Mouse (Mus musculus) right cerebral cortex, postnatal 36 days (tissue): Measurements from ENCODE around the gene Atp6v0e.

Experiments
- DNase-seq, 2 experiments: peaks; one replicate each; pipeline ENCODE4 v3.0.0; 2022; ENCODE audit warnings: low spot score in 2 of 2, mixed read lengths in 1 of 2

Gene Atp6v0e

DNA sequence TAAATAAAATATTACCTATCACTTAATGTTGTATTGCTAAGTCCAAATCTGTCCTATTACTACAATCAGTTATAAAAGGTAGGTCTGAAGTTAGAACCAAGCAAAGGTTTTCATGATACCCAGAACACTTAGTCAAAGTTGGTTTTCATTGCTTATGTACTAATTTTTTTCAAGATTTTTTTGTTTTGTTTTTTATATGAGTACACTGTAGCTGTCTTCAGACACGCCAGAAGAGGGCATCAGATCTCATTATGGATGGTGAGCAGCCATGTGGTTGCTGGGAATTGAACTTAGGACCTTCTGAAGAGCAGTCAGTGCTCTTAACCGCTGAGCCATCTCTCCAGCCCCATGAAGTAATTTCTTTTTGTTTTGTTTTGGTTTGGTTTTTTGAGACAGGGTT, 54.8 kb downstream of the Atp6v0e start:
- no peak for DNase-seq

DNA sequence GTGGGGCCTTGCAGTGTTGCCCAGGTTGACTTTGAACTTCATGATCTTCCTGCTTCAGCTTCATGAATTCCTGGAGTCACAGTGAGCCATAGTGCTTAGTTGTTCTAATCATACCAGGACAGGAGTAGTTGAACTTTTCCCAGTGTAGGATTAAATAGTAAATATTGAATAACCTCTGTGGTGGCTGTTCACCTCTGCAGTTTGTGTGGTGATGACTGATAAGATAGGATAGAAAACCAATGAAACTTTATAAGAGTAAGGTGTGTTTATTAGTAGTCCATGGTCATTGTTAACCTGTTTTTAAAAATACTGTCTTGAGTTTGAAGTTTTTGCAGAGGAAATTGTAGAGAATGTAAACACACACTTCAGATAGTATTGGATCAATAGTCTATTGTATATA, 56.4 kb downstream of the Atp6v0e start:
- DNase-seq = no peak

DNA sequence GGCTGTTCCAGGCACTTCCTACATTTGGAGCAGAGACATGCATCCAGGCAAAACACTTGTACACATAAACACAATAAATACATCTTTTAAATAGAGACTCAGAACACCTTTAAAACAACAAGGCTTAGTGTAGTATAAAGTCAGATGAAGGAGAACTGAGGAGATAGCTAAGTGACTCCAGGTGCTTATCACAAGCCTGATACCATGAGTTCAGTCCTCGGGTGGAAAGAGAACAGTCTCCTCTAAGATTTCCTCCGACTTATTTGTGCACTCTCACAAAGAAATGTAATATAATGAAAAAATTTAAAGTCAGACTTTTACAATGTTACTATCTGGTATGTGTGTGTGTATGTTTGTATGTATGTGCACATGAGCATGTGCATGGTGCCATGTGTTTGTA, 58.8 kb downstream of the Atp6v0e start:
- DNase-seq = no peak

DNA sequence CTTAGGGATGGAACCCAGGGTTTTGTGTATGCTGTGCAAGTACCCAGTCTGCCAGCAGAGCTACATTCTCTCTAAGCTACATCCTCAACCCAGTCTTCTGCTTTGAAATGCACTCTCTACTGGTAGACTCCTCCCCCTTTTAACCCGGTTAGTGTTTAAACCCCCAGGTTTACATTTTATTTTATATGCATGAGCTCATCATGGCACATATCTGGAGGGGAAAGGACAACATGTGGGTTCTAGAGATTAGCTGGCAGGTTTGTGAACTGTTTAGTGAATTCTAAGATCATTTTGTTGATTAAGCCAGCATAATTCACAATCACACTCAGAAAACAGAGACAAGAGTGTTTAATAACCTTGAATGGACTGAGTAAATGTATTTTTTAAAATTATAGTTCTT, 61.8 kb downstream of the Atp6v0e start:
- DNase-seq = no peak

DNA sequence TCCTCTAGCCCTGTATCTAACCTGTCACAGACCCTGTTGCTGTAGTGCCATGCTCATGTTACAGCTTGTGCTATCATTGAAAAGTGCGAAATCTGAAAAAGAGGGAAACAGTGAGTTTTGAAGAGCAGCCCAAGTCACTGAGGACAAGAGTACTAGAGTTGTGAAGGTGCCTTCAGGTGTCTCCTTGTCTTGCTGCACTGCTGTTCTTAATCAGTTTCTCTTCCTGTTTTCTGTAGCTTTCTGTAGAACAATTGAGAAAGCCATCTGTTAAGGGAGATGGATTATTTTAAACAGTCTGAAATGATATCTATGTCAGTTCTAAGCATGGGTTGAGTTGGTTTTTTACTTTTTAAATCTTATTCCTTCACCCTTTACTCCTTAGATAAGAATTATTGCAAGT, 63.6 kb downstream of the Atp6v0e start:
- no peak for DNase-seq

DNA sequence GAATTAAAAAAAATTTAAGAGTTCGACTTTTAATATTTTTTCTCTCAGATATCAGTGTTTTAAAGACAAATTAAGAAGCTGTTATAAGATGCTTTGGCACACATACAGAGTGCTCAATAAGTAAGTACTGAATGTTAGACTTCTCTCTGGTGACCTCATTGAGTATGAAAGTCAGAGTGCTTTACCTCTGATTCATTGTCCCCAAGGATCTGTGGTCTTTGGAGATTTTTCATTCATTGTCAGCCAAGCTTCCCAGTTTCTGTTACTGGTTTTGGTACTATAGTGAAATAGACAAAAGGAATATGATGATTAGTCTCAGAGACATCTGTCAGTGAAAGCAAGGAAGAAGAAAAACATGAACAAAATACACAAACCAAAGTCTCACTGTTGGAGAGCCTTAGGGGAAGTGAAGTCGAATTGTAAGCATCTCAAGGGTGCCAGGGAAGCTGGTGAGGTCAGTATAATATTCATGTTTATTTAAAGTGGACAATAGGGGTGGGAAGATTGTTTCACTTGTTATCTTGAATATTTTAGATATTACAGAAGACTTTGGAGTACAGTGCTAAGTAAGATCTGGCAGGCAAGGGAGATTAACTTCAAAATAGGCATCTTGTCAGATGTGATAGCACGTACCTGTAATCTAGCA, 64.2 kb downstream of the Atp6v0e start:
- no peak for DNase-seq

DNA sequence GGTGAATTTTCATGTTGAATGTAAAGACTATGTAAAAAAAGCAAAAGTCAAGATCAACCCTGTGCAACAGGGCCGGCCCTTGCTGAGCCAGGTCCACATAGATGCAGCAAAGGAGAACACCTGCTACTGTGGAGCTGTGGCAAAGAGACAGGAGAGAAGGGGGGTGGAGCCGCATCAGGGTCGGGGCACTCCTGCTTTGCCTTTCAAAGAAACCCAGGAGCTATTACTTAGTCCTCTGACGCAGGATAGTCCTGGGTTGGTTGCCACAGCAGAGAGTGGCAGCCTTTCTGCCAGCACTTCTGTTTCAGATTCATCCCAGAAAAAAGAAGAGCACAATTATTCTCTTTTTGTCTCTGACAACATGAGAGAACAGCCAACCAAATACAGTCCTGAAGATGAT, 79.5 kb downstream of the Atp6v0e start:
- DNase-seq = no peak

DNA sequence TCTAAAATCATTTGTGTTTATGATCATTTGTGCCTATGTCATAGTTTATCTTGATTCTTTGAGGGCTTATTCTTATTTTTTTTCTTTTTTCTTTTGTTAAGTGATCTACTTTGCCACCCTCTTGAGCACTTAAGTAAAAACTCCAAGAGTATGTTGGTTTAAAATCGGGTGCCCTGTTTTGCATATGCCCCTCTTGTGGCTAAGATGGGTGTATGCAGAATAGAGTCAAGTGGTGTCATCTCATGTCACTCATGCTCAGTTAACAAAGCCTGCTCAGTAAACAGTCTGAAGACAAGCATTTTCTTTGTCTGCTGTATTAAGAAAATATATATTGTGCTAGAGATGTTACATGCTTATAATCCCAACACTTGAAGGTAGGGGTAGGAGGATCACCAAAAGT, 80.3 kb downstream of the Atp6v0e start:
- DNase-seq = no peak
